Mouse (Mus musculus) kidney, embryonic 14.5 days (tissue): ENCODE measurements around the gene Snrnp200. TPM values are rescaled to one million over a fixed set of nuclear protein-coding genes. Genes with fewer than 3 reads are reported as not detected.
"Not testable (repeated sequence)": the region's sequence is repeated elsewhere in the genome, so short reads cannot be mapped to it uniquely, and the experiment has no call there.

Experiments used
- ATAC-seq: fragments of 200-750 bp; cut with Nextera tagmentation; 2 replicates; pipeline ENCODE4 v1.8.0; 2017; ENCODE audit warnings: moderate number of reproducible peaks, mild to moderate bottlenecking, moderate TSS enrichment, moderate library complexity; ENCODE audit not compliant: low FRiP score, low TSS enrichment
- H3K27ac ChIP-seq: fragments of 300-500 bp; sonication (generic); 2 replicates; pipeline ENCODE4 v1.5.1; 2014; ENCODE audit warnings: low read depth, mild to moderate bottlenecking, low read length, moderate library complexity, mixed read lengths
- H3K27me3 ChIP-seq: fragments of 300-500 bp; sonication (generic); 2 replicates; pipeline ENCODE4 v1.6.1; 2014; ENCODE audit warnings: mild to moderate bottlenecking, low read length; ENCODE audit not compliant: control insufficient read depth, insufficient read depth
- H3K36me3 ChIP-seq: fragments of 300-500 bp; sonication (generic); 2 replicates; pipeline ENCODE4 v1.6.1; 2014; ENCODE audit warnings: low read length, mixed read lengths; ENCODE audit not compliant: control insufficient read depth, insufficient read depth
- H3K4me1 ChIP-seq: fragments of 300-500 bp; sonication (generic); 2 replicates; pipeline ENCODE4 v1.6.1; 2014; ENCODE audit warnings: low read length, mixed read lengths; ENCODE audit not compliant: control insufficient read depth, insufficient read depth
- H3K4me2 ChIP-seq: fragments of 300-500 bp; sonication (generic); replicated peaks from 2 replicates; pipeline ENCODE4 v1.6.1; 2014; ENCODE audit warnings: low read depth, mild to moderate bottlenecking, low read length
- H3K4me3 ChIP-seq: fragments of 300-500 bp; sonication (generic); 2 replicates; pipeline ENCODE4 v1.5.1; 2014; ENCODE audit warnings: mild to moderate bottlenecking, low read length
- H3K9ac ChIP-seq: fragments of 300-500 bp; sonication (generic); 2 replicates; pipeline ENCODE4 v1.6.1; 2014; ENCODE audit warnings: low read depth, mild to moderate bottlenecking, low read length, moderate library complexity
- H3K9me3 ChIP-seq: fragments of 300-500 bp; sonication (generic); 2 replicates; pipeline ENCODE4 v1.6.1; 2016; ENCODE audit warnings: low read length; ENCODE audit not compliant: control insufficient read depth
- WGBS: fragments of 180-500 bp; shearing (Covaris S2); extraction: QIAGEN DNeasy Blood & Tissue Kit; methylation state at CpG from one replicate; pipeline ENCODE4 v1.1.7; 2014; 5-methylcytosine and 5-hydroxymethylcytosine counted together
- polyA plus RNA-seq: library from polyadenylated mRNA; unstranded; fragments of >200 nt; fragmentation: Nextera tagmentation; extraction: Ambion mirVana; gene quantifications from 2 replicates; pipeline ENCODE4 v1.2.1, GENCODE M21; 2014

Snrnp200 gene
- polyA plus RNA-seq, 1 experiment from 2014 or later = 85.9 TPM

DNA sequence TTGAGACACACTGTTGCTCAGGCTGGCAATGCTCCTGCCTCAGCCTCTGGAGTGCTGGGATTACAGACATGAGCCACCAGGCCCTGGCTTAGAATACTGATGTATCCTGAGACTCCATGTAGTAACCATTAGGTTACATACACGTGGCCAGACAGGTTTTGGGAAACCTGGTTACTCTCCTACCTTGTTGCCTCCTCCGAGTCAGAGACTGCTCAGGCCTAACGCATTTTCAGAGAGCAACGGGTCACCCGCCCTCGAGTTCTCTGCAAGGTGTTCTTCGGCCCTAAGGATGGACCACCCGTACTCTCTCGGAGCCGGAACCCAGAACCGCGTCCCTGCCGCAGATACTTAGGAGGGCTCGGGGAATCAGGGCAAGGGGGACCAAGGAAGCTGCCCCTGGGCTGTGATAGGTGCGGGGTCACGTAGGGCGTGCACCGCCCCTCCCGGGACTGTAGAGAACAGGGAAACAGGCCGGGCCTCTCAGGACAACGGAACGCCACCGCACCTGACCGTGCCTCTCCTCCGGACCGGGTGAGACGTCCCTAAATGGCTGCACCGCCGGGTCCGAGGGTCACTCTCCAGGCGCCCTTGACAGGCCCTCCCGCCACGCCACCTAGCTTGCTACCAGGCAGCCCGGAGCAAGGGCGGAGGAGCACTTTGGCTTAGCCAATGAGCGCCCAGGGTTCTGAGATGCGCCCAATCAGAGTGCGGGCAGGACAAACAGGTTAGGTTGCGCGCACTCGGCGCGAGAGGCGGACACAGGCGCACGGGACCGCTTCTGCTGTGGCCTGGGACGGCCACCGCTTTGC, 61.5 kb downstream of the Snrnp200 start, which contains the start of gene Stard7:
Gene Stard7 (plus strand): TSS at position 728 of the 809 bp plus-strand sequence.
- peak within 1 kb of the TSS; percentile 81 for H3K4me2 ChIP-seq
- peak within 1 kb of the TSS; percentile 92 for H3K4me3 ChIP-seq
- no peaks in the 10 kb centered on the region for H3K9me3 ChIP-seq
- no peaks in the 10 kb centered on the region for H3K27me3 ChIP-seq
- H3K9ac ChIP-seq = peak within 1 kb of the TSS; percentile 95
- peaks cover 6% of the 10 kb centered on the region; the same call in 1 of the 2 replicates for H3K4me1 ChIP-seq
- H3K36me3 ChIP-seq = no peaks in the 10 kb centered on the region
- peak within 1 kb of the TSS; percentile 97 for H3K27ac ChIP-seq
- under 1% methylated on average over 45 of the region's 49 CpGs for WGBS
- ATAC-seq = peak; percentile 98

DNA sequence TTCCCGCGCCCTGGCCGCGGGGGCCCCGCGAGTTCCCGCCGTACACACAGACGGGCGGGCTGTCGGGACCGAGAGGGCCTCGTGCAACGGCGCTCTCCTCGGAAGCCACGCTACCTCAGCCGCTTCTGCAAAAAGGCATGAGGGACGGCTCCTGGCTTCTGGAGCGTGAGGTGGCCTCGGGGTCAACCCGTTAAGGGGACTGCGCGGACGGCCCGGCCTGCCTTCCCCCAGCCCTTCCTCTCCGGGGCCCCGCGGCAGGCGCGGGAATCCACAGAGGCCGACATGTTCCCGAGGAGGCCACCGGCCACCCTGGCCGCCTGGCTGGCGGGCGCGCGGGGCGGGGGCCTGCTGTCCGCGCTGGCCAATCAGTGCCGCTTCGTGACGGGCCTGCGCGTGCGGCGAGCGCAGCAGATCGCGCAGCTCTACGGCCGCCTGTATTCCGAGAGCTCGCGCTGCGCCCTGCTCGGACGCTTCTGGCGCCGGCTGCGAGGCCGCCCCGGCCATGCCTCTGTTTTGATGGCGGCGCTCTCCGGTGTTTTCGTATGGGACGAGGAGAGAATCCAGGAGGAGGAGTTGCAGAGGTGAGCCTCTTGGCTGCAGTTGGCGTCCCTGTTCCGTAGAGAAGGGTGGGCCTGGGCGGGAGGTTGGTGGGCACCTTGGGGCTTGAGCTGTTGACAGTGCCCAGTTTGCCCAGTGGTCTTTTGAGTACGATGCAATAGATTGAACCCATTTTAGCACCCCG, 62.3 kb downstream of the Snrnp200 start:
- Histone ChIP-seq H3K27ac (peak overlapping the region; percentile 97), H3K9ac (peak overlapping the region; percentile 95), H3K4me2 (peak overlapping the region; percentile 81), H3K4me1 (peaks cover 10% of the 10 kb centered on the region; the same call in 1 of the 2 replicates), H3K36me3 (no peaks in the 10 kb centered on the region), H3K27me3 (no peaks in the 10 kb centered on the region), H3K9me3 (no peaks in the 10 kb centered on the region), H3K4me3 (peak overlapping the region; percentile 92)
- peak; percentile 94 for ATAC-seq
- WGBS = under 1% methylated on average over 69 of the region's 75 CpGs

DNA sequence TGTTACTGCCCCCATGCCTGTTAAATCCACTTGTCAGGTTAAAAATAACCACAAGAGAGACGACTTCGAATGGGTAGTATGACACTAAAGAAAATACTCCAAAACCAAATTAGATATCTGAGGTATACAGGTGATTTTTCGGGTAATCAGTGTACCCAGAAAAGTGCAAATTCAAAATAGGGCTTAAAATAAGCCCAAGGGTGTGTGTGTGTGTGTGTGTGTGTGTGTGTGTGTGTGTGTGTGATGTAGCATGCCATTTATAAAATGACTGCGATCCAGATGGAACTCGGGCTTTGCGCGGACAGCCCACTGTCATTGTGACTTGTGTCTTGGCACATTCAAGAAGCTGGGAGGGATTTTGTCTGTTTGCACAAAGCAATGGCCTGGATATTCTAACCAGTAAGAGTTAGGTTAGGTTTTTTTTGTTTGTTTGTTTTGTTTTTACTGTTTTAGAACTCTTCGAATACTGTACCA, 62.9 kb downstream of the Snrnp200 start:
- H3K27me3 ChIP-seq = no peaks in the 10 kb centered on the region
- H3K9ac ChIP-seq = peak overlapping the region; percentile 95
- H3K4me3 ChIP-seq = peak overlapping the region; percentile 92
- H3K4me2 ChIP-seq = peak overlapping the region; percentile 81
- no peaks in the 10 kb centered on the region for H3K36me3 ChIP-seq
- H3K9me3 ChIP-seq = no peaks in the 10 kb centered on the region
- WGBS = 12% methylated on average over 8 of the region's 8 CpGs
- H3K27ac ChIP-seq = peak overlapping the region; percentile 97
- no peak for ATAC-seq
- H3K4me1 ChIP-seq = peaks cover 12% of the 10 kb centered on the region; the same call in 1 of the 2 replicates

DNA sequence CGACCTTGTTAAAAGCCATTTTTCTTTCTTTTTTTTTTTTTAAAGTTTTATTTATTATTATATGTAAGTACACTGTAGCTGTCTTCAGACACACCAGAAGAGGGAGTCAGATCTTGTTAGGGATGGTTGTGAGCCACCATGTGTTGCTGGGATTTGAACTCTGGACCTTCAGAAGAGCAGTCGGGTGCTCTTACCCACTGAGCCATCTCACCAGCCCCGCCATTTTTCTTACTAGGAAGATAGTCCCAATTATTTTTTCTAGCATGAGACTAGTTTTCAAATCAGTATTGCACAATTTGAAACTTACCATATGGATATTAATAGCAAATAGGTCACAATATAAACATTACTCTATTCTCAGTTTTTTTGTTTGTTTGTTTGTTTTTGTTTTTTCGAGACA, 63.9 kb downstream of the Snrnp200 start:
- Histone ChIP-seq H3K4me2 (peak overlapping the region; percentile 81), H3K4me1 (peaks cover 12% of the 10 kb centered on the region; the same call in 1 of the 2 replicates)
- 85% methylated on average over 4 of the region's 4 CpGs for WGBS
- ATAC-seq, H3K9me3 ChIP-seq, H3K4me3 ChIP-seq, H3K27ac ChIP-seq, H3K36me3 ChIP-seq, H3K27me3 ChIP-seq, H3K9ac ChIP-seq: not testable (repeated sequence)

DNA sequence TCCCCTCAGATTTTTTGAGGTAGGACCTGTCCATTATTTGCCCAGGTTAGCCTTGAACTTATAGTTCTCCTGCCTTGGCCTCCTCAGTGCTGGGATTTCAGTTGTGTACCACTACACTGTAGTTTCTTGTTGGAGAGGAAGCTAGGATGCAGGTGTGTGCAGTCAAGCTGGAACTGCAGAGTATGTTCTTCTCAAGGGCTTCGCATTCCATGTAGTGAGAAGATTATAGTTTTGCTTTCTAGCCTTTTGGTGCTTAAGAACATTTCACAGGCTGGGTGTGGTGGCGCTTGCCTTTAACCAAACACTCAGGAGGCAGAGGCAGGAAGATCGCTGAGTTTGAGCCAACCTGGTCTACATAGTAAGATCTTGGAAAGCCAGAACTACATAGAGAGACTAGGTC, 64.6 kb downstream of the Snrnp200 start:
- Histone ChIP-seq H3K9ac (no peak overlapping the region), H3K9me3 (no peaks in the 10 kb centered on the region), H3K4me3 (no peak overlapping the region), H3K36me3 (no peaks in the 10 kb centered on the region), H3K27me3 (no peaks in the 10 kb centered on the region), H3K4me2 (no peak overlapping the region), H3K27ac (no peak overlapping the region), H3K4me1 (peaks cover 12% of the 10 kb centered on the region; the same call in 1 of the 2 replicates)
- WGBS = 97% methylated on average over 3 of the region's 3 CpGs
- no peak for ATAC-seq

DNA sequence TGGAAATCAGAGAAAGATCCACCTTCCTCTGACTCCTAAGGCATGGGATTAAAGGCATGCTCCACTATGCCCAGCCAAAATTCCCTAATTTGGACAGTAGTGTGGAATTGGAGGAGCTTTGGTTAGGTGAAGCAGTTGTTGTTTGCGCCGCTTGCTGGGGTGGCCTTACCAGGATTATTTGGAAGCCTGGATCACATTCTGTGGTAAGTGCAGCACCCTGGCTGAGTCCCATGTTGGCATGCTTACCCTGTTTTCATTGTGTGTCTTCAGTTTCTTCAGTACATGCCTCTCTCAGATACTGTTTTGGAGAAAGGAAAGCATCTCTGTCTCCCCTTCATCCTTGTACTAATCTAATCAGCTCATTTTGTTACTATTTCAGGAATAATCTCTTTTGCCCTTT, 66.4 kb downstream of the Snrnp200 start:
- no peak overlapping the region for H3K4me2 ChIP-seq
- H3K27me3 ChIP-seq = no peaks in the 10 kb centered on the region
- H3K4me3 ChIP-seq = no peak overlapping the region
- H3K9me3 ChIP-seq = no peaks in the 10 kb centered on the region
- H3K9ac ChIP-seq = no peak overlapping the region
- peaks cover 12% of the 10 kb centered on the region; the same call in 1 of the 2 replicates for H3K4me1 ChIP-seq
- ATAC-seq = no peak
- 87% methylated on average over 2 of the region's 2 CpGs for WGBS
- H3K27ac ChIP-seq = no peak overlapping the region
- H3K36me3 ChIP-seq = no peaks in the 10 kb centered on the region

DNA sequence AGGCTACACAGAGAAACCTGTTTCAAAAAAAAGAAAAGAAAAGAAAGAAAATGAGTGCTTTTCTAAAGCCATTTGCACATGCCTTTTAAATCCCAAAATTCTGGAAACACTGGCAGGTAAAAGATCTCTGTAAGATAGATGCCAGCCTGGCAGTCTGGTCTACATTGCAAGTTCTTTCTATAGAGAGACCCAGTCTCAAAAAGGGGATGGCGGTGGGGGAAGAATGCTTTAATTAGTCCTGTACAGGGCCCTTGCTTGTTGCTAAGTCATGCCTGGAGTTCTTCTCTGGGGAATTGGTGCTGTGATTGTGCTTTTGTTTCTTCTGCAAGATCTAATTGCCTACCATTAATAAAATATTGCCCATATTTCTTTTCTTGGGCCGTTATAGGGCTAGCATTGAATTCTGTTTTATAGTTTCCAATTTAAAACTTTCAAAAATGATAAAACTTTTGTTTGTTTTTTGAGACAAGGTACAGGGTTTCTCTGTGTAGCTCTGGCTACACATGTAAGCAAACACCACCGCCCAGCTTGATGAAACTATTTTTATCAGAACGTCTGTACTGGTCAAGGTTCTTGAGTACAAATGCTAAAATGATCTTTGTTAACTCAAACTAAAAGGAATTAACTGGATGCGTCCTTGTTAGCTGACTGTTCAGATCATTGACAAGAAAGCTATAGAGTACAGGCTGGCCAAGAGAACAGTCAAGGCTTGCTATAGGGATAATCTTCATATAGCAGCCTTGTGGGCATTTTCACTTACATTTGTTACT, 67.5 kb downstream of the Snrnp200 start:
- Histone ChIP-seq H3K4me3 (no peak overlapping the region), H3K27ac (no peak overlapping the region), H3K4me1 (peaks cover 12% of the 10 kb centered on the region; the same call in 1 of the 2 replicates), H3K9ac (no peak overlapping the region), H3K36me3 (no peaks in the 10 kb centered on the region), H3K9me3 (no peaks in the 10 kb centered on the region), H3K27me3 (no peaks in the 10 kb centered on the region), H3K4me2 (no peak overlapping the region)
- no peak for ATAC-seq
- WGBS = 85% methylated on average over 5 of the region's 5 CpGs

DNA sequence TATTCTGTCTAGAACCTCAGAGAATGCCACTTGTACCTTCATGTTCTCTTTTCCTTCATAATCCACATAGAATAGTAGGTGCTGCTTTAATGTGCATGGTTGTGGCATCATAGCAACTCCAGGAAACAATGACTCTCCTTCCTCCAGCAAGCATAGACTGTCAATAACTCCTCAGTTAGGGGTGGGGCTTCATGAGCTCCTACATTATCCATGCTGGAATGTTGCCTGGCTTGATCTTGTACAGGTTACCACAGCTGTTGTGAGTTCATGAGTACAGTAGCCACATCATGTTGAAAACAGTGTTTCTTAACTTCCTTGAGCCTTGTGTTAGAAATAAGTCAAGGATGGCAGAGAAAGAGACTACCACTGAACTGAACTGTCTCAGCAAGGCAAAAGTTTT, 70.0 kb downstream of the Snrnp200 start:
- Histone ChIP-seq H3K4me1 (0 out of 2 replicates have a peak, but pooled peaks cover 6% of the 10 kb centered on the region), H3K4me2 (no peak overlapping the region), H3K27ac (no peak overlapping the region), H3K4me3 (no peak overlapping the region), H3K9ac (no peak overlapping the region), H3K27me3 (no peaks in the 10 kb centered on the region), H3K36me3 (no peaks in the 10 kb centered on the region), H3K9me3 (no peaks in the 10 kb centered on the region)
- no peak for ATAC-seq
